Mouse (Mus musculus) central nervous system, embryonic 18 days (tissue): ENCODE results near the gene Usp4. TPM values are rescaled to one million over a fixed set of nuclear protein-coding genes. Genes with fewer than 3 reads are reported as not detected.

ENCODE experiments used
- polyA plus RNA-seq: library from polyadenylated mRNA; depleted of rRNA; stranded (reverse); fragments of >200 nt; gene quantifications from 2 replicates; pipeline ENCODE4 v1.2.3, GENCODE M21; 2012; rRNA removed

Gene Usp4
- 124 and 135 TPM in 2 replicates for polyA plus RNA-seq

GRCm38 (mm10) chr9:108347540-108348289 is at the start of gene Usp4:
Gene Usp4 (plus strand): TSS chr9:108347853.

GRCm38 (mm10) chr9:108305629-108306520 is 41.8 kb upstream of the Usp4 start, which contains the start of the genes Rhoa and Tcta:
Gene Rhoa (plus strand): TSS chr9:108306129.
Gene Tcta (minus strand): TSS chr9:108306160.

GRCm38 (mm10) chr9:108338886-108339781 is 8.5 kb upstream of the Usp4 start, which contains the start of gene Gpx1:
Gene Gpx1 (plus strand): TSS chr9:108338903.

DNA sequence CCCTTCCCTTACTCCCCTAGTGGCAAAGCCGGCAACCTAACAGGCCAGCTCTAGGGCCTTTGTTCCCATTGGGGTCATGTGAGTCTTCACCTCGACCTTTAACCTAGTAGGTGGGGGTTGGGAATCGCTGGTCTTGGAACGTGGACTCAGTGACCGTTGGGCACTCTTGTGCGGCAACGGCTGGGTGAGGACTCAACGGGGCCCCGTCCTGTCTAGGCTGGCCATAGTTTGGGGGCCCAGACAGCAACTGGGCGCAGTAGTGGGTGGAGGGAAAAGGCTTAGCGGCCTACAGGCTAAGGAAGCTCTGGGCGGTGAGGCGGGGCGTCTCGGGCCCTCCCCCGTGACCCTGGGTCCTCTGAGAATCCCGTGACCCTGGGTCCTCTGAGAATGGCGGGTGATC is 45.0 kb downstream of the Usp4 start, which contains the start of gene 1700102P08Rik:
Gene 1700102P08Rik, plus strand, starts transcription at position 130 of the 400 bp plus-strand sequence.

GRCm38 (mm10) chr9:108428384-108428783 is 80.7 kb downstream of the Usp4 start, which contains the start of gene Ccdc36:
Gene Ccdc36 (minus strand): TSS chr9:108428484.

DNA sequence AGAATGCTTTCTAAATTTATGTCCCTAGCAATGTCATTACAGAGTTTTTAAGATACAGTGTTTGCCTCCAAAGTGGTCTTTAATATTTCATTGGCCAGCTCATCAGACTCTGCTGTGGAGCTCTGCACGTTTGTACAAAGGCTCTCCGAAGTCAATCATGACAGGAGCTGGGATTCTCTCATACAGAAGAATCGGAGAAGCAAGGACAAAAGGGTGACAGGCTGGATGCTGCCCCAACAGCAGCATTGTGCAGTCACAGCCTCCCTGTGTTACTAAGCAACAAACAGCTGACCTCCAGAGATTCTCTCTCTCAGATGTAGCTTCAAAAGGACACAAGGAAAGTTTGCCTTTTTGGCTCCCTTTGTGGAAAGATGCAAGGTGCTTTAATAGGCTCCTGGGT is 88.5 kb downstream of the Usp4 start, which contains the start of gene BC048562:
Gene BC048562, plus strand, starts transcription at position 301 of the 400 bp plus-strand sequence.

Other genes starting within 250 kb of the Usp4 start
- gene Bsn, start 157.5 kb upstream of the Usp4 start, polyA plus RNA-seq: 20.1 and 25.7 TPM in 2 replicates
- gene Dag1, start 83.9 kb upstream of the Usp4 start, polyA plus RNA-seq: 33.7 and 34.6 TPM in 2 replicates
- gene Nicn1, start 57.4 kb upstream of the Usp4 start, polyA plus RNA-seq: 104 and 128 TPM in 2 replicates
- gene Amt, start 51.0 kb upstream of the Usp4 start, polyA plus RNA-seq: 62.3 and 64.8 TPM in 2 replicates
- gene Rhoa, start 41.7 kb upstream of the Usp4 start, polyA plus RNA-seq: 143 and 147 TPM in 2 replicates
- gene Tcta, start 41.7 kb upstream of the Usp4 start, polyA plus RNA-seq: 34.3 and 38.3 TPM in 2 replicates
- 311 and 335 TPM in 2 replicates for gene Gpx1, start 8.9 kb upstream of the Usp4 start, polyA plus RNA-seq
- 3.3 and 3.5 TPM in 2 replicates for gene 1700102P08Rik, start 45.0 kb downstream of the Usp4 start, polyA plus RNA-seq
- gene Ccdc36, start 80.6 kb downstream of the Usp4 start, polyA plus RNA-seq: 2.2 and 2.7 TPM in 2 replicates
- not detected in 2 replicates for gene BC048562, start 88.6 kb downstream of the Usp4 start, polyA plus RNA-seq
- gene Ccdc71, start 112.7 kb downstream of the Usp4 start, polyA plus RNA-seq: 32.4 and 35.2 TPM in 2 replicates
- gene Klhdc8b, start 113.7 kb downstream of the Usp4 start, polyA plus RNA-seq: 67.4 and 67.8 TPM in 2 replicates
- 25.1 and 35.7 TPM in 2 replicates for gene Lamb2, start 131.9 kb downstream of the Usp4 start, polyA plus RNA-seq
- gene Usp19, start 142.7 kb downstream of the Usp4 start, polyA plus RNA-seq: 131 and 138 TPM in 2 replicates
- 120 and 140 TPM in 2 replicates for gene Qars, start 159.9 kb downstream of the Usp4 start, polyA plus RNA-seq
- gene Qrich1, start 169.0 kb downstream of the Usp4 start, polyA plus RNA-seq: 135 and 137 TPM in 2 replicates
- gene Impdh2, start 212.4 kb downstream of the Usp4 start, polyA plus RNA-seq: 131 and 132 TPM in 2 replicates
- gene Ndufaf3, start 219.6 kb downstream of the Usp4 start, polyA plus RNA-seq: 59.9 and 60.6 TPM in 2 replicates
- 277 and 285 TPM in 2 replicates for gene Dalrd3, start 222.0 kb downstream of the Usp4 start, polyA plus RNA-seq
- gene Wdr6, start 230.9 kb downstream of the Usp4 start, polyA plus RNA-seq: 260 and 264 TPM in 2 replicates
- gene P4htm, start 249.8 kb downstream of the Usp4 start, polyA plus RNA-seq: 35.4 and 35.5 TPM in 2 replicates